Mouse (Mus musculus) 3134 (cell line): ENCODE measurements at regions not wholly inside any gene's neighbourhood (a gene's known extent, or its start where the extent isn't known, plus 50 kb on each side); places are given as distances from the start of the nearest gene placed in this dataset.

Experiments used
- DNase-seq: peaks from one replicate; pipeline ENCODE4 v3.0.0-alpha.2; 2011; ENCODE audit warnings: low spot score; ENCODE audit not compliant: insufficient read length; ENCODE audit errors: extremely low read depth

- DNase-seq, result no peak
These were observed 232.6 kb upstream of the Chd6 start for GRCm38 (mm10) chr2:161341368-161341891.

GRCm38 (mm10) chr2:161340291-161340690 is 231.4 kb upstream of the Chd6 start:
- no peak for DNase-seq

- DNase-seq, result no peak
These were observed 230.6 kb upstream of the Chd6 start for GRCm38 (mm10) chr2:161339327-161340001.

GRCm38 (mm10) chr2:161338953-161339326 is 230.1 kb upstream of the Chd6 start:
- no peak for DNase-seq

- DNase-seq, result no peak
These were observed 223.8 kb upstream of the Chd6 start for GRCm38 (mm10) chr2:161332653-161333052.

GRCm38 (mm10) chr2:161331850-161332365 is 223.0 kb upstream of the Chd6 start:
- no peak for DNase-seq

- DNase-seq, result no peak
These were observed 193.9 kb upstream of the Chd6 start for GRCm38 (mm10) chr2:161302796-161303195.

GRCm38 (mm10) chr2:161268861-161269413 is 160.1 kb upstream of the Chd6 start:
- no peak for DNase-seq

GRCm38 (mm10) chr2:161266476-161266875 is 157.6 kb upstream of the Chd6 start:
- no peak for DNase-seq

GRCm38 (mm10) chr2:161265211-161265610 is 156.3 kb upstream of the Chd6 start:
- DNase-seq, result no peak

GRCm38 (mm10) chr2:161252761-161253160 is 143.9 kb upstream of the Chd6 start:
- no peak for DNase-seq

GRCm38 (mm10) chr2:161241665-161242064 is 132.8 kb upstream of the Chd6 start:
- no peak for DNase-seq

GRCm38 (mm10) chr2:161237280-161237819 is 128.5 kb upstream of the Chd6 start:
- no peak for DNase-seq

- no peak for DNase-seq
These were observed 124.4 kb upstream of the Chd6 start for GRCm38 (mm10) chr2:161233155-161233741.

GRCm38 (mm10) chr2:161231405-161231804 is 122.5 kb upstream of the Chd6 start:
- no peak for DNase-seq

GRCm38 (mm10) chr2:161215736-161216135 is 106.9 kb upstream of the Chd6 start:
- no peak for DNase-seq

- DNase-seq, result peak; percentile 26
These were observed 106.0 kb upstream of the Chd6 start for GRCm38 (mm10) chr2:161214681-161215458.

- no peak for DNase-seq
These were observed 103.5 kb upstream of the Chd6 start for GRCm38 (mm10) chr2:161212322-161212882.

GRCm38 (mm10) chr2:161196713-161197372 is 88.0 kb upstream of the Chd6 start:
- no peak for DNase-seq

GRCm38 (mm10) chr2:161187516-161187915 is 78.6 kb upstream of the Chd6 start:
- DNase-seq, result no peak
